Mouse (Mus musculus) T-cell, adult 2 months (primary cell): ENCODE measurements around the gene Atp8b2.

ENCODE experiments used
- DNase-seq: peaks from one replicate; pipeline ENCODE4 v3.0.0; 2022; ENCODE audit warnings: low spot score

Atp8b2 gene

DNA sequence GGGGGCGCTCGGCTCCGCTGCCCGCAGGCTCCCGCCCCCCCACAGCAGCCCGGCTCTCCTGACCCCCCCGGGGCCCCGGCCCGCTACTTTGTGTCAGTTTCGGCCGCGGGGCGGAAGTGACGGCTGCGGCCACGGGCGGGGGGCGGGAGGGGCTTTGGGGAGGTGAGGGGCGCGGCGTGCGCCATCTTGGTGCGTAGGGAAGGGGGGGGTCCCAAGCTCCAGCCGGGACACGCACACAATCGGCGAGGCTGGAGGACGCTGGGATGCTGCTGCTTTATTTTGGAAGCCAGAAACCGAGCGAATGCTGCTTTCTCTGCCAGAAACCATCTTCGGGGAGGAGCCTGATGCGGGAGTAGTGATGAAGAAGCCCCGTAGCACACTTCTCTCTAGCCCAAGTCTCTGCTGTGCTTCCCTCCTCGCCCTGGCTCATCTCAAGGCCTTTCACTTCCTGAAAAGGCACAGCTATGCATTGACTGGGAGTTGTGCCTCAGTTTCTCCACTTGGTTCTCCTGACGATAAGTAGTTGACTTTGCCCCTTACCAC lies at the start of gene Atp8b2:
TSS of gene Atp8b2 (minus strand) at position 288 of the 543 bp plus-strand sequence.
- peak; percentile 46 for DNase-seq

GRCm38 (mm10) chr3:90010291-90010690 lies 47.0 kb upstream of the Atp8b2 start:
- no peak for DNase-seq

DNA sequence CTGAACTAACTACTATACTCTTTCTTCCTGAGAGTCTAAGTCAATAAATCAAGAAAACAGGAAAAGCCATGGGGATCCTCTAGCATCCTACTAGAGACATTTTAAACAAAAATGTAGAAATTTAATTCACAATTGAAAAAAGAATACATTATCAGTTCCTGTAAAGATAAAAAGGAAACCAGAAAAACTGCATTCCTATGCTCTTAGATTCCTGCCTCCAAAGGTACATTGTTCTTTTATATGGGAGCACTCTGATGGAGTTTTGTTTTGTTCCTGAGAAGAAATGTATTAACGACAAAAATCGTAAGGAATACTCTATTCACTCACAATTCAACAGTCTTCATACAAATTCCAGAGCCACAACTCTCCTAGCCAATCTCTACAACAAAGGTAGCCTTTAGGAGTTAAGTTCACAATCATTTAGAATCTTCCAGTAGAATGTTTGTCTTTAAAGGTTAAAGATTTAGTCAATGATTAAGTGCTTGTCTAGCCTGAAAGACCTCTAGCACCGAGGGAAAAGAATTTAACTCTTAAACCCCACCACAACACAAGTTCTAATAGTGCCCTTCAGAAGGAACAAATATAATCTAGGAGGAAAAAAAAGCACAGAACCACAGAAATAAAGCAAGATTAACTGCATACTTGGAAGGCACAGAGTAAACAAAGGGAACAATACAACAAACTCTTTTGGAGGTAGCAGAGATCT lies 40.9 kb upstream of the Atp8b2 start:
- no peak for DNase-seq

- no peak for DNase-seq
Observed at GRCm38 (mm10) chr3:89999830-90000229, 36.5 kb upstream of the Atp8b2 start.

GRCm38 (mm10) chr3:89999090-89999489 lies 35.8 kb upstream of the Atp8b2 start:
- no peak for DNase-seq

- peak; percentile 90 for DNase-seq
Observed at GRCm38 (mm10) chr3:89998612-89999054, 35.3 kb upstream of the Atp8b2 start, which contains the start of gene Hax1. Gene Hax1 (minus strand): TSS chr3:89998780.

DNA sequence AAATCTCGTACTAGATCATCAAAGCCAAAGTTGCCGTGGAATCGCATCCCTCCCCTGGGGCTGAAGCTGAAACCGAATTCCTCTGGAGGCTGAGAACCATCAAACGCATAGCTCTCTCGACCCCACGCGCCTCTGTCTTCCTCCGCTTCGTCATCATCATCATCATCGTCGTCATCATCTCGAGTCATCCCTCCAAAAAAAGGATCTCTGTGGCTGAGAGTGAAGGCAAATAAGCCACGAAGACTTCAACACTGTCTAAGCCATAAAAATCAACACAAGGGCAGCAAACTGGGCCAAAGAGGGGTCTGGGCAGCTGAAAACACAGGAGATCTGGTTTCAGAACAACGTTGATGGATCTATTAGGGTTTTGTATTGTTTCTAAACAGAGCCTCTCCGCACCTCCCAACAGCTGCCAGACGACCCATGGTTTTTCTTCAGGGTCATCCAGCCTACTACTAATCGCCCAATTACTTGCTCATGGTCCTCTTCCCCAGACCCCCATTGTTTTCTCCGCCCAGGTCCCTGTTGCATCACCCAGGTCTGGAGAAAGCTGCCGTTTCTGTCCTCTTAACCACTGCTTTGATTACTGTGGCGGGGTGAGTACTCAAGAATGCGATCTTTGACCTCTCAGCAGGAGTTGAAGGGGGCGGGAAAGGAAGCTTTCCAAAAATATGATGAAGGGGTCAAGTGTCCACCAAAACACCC lies 34.6 kb upstream of the Atp8b2 start:
- peak; percentile 50 for DNase-seq

- no peak for DNase-seq
Observed at GRCm38 (mm10) chr3:89994807-89995515, 31.7 kb upstream of the Atp8b2 start.

GRCm38 (mm10) chr3:89987822-89988221 lies 24.5 kb upstream of the Atp8b2 start:
- DNase-seq, result no peak

DNA sequence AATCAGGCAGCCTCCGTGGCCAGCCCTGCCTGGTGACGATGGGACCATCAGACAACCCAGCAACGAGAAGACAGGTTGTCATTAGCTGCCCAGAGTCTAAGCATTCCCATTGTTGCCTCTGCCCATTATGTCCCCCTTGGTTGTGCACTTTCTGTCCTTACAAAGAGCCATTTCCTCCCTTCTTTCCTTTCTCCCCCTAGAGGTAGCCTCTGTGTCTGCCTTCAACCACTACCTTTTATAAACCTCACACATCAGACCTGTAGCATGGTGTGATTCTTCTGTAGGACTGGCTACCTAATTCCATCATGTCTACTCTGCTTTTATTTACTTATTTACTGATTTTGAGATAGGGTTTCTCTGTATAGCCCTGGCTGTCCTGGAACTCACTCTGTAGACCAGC lies 23.9 kb upstream of the Atp8b2 start:
- DNase-seq, result no peak

DNA sequence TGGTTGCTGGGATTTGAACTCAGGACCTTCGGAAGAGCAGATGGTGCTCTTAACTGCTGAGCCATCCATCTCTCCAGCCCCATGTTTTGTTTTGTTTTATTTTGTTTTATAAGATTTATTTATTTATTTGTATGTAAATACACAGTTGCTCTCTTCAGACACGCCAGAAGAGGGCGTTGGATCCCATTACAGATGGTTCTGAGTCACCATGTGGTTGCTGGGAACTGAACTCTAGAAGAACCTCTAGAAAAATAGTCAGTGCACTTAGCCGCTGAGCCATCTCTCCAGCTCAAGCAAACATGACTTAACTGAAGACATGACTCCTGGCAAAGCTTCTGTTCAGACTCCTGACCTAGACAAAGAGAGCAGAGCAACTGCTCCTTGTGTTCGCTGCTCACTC lies 19.1 kb upstream of the Atp8b2 start:
- DNase-seq, result no peak

DNA sequence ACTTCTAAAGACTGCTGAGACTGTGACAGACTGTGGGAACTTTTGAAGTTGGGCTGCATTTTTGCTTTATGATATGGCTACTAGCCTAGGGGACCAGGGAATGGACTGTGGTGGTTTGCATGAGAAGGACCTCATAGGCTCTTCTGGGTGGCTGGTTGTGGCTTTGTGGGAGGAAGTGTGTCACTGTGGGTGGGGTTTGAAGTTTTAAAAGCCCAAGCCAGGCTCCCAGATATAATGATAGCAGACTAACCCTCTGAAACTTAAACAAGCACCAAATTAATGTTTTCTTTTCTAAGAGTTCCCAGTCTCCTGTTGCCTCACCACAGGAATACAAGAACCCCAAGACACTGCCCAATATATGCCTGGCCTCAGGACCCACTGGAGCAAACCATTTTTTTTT lies 13.6 kb upstream of the Atp8b2 start:
- DNase-seq, result no peak

- no peak for DNase-seq
Observed at GRCm38 (mm10) chr3:89968509-89968908, 5.2 kb upstream of the Atp8b2 start.

- peak; percentile 61 for DNase-seq
Observed at GRCm38 (mm10) chr3:89966946-89967345, 3.6 kb upstream of the Atp8b2 start.

GRCm38 (mm10) chr3:89965972-89966371 lies 2.7 kb upstream of the Atp8b2 start:
- no peak for DNase-seq

DNA sequence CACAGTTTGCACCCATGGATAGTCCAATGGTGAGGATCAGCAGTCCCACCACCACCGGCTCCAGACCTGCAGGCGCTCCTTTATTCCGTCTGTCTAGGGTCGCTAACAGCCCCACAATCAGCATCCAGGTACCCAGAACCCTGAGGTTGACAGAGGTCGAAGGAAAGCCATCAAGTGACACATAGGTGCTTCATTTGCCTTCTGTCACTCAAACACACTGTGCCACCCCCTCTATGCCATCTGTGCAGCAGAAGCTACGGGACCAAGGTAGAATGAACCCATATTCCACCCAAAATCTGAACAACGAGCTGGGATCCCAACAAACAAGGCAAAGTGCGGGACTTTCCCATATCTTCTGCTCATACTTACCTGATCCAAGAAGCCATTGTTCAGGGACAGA lies 2.2 kb upstream of the Atp8b2 start:
- DNase-seq, result no peak

GRCm38 (mm10) chr3:89963926-89964739 lies 825 bp upstream of the Atp8b2 start:
- peak; percentile 47 for DNase-seq

DNA sequence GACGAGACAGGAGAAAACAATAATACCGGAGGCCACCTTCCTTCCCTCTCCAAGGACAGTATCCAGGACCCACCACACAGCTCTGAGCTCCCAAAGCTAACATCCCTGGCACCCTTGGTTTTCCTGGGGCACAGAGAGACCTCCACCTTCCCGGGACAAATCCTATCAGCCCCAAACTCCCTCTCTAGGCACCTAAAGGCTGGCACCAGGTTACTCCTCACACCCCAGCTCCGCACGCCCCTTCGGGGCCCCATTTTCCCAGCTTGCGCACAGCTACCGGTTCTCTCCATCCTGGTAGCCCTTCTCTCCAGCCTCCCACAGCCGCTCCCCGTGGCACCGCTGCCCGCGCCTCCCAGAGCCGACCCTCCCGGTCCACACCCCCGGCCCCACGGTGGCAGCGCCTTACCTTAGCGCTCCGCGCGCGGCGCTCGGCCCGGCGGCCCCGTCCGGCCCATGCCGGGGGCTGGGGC lies 522 bp downstream of the Atp8b2 start:
- DNase-seq, result peak; percentile 28

DNA sequence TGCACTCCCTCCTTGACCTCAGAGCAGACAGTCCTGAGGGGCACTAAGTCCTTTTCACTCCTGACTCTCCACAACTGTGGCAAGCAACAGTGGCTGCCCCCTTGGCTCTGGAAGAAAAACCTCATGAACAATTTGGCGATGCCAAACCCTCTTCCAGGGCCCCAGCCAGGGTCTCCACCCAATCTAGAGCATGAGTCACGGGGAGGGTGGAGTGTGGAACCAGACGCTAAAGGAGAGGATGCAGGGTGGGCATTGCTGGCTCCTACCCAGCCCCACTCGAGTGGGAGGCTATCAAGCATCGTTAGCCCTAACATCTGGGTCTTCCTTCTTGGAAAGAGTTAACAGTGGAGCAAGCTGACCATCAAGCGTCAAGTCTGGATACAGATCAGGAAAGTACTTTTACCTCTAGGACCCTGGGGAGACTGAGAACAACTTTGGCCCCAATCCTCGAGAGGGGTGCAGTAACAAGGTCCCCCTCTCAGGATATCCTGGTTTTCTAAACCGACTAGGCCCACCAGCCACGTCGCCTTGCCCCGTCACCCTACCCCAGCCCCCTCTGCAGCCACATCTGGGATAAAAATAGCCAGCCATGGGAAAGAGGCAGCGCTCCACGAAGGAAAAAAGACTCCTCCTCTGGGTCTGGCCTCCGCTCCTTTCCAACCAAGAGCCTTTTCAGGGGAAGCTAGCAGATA lies 1.1 kb downstream of the Atp8b2 start:
- no peak for DNase-seq

- DNase-seq, result peak; percentile 20
Observed at GRCm38 (mm10) chr3:89961436-89961835, 1.9 kb downstream of the Atp8b2 start.

DNA sequence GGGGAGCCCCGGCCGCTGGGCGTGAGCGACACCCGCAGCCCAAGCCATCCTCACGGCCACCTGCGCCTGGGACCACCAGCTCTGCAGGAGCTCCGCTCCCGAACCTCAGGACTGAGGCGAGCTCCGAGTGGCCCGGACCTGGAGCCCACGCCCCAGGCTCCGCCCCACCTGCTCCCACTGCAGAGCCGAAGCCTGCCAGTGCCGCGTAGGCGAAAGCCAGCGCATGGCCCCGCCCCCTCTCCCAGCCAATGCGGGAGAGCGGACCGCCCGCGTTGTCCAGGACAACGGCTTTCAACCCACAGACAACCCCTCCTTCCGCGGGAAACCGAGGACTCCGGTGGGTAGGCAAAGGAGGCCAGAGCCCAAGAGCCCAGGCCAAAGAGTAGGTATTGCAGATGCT lies 2.8 kb downstream of the Atp8b2 start:
- DNase-seq, result peak; percentile 88
